Mouse (Mus musculus): ENCODE results near the gene Ets1.

DNA sequence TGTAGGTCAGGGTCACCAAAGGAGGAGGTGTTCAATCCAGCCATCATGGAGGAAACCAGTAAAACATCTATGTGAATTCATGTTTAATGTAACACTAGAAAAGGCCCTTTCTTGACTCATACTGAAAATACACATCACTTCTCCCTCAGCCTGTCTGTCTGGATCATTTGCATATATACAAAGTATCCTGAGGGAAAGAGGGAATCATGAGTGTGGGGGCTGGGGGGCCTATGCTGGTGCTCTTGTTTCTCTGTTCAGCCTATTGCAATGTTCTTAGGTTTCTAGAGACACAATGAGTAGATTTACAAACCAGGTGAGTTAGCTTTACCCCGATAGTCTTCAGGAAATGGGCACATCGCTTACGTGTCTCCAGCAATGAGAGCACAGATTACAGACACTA lies 129.1 kb downstream of the Ets1 start:
- TF ChIP-seq CTCF (conservative IDR thresholded peaks at IDR 0.05 in 1 of 2, IDR thresholded peaks at IDR 0.05 in 1 of 2; ENCODE audit: low read depth in 2 of 2, low read length in 2 of 2) (no peak), POLR2A (IDR thresholded peaks at IDR 0.05; ENCODE audit: low read depth, low read length) (no peak), E2F4 (IDR thresholded peaks at IDR 0.05; ENCODE audit: insufficient replicate concordance, low read depth, low read length) (no peak), NELFE (IDR thresholded peaks at IDR 0.05; ENCODE audit: low read depth, low read length) (no peak)

Measured in CH12.LX (cell line).